Mouse (Mus musculus): Measurements from ENCODE around the gene Tex45.

Tex45 gene

DNA sequence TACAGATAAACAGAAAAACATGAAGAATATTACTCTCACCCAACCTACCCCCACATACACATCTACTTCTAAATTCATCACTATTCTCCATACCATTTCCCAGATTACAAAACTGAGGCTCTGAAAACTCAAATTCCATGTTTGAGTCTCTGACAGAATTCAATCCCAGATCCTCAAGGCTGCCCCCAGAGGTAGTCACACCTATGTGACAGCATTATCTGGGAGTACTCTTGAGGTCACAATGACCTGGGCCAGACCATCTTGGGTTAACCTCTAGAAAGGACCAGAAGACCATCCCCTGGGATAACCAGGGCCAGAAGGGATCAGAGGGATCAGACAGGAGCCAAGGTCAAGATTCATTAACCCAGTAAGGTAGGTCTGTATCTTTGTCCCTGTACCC lies at the start of gene Tex45:
Tex45 (plus strand) TSS at position 301 of the 400 bp plus-strand sequence.
- no peak for DNase-seq

DNA sequence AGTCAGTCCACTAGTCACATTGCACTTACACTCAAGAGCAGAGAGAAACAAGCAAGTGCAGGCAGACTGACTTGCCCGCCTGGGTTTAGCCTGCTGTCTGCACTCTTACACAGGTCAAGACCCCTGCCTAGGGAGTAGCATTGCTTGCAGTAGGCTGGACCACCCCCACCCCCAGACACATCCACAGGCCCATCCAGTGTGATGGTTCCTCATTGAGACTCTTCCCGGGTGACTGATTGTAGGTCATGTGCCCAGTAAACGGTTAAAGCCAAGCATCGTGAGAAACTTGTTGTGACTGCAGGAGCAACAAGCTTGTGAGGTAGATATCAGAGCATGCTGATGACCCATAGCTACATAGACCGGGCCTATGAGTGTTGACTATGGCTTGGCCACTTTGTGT lies 49.2 kb upstream of the Tex45 start:
- no peak for DNase-seq

DNA sequence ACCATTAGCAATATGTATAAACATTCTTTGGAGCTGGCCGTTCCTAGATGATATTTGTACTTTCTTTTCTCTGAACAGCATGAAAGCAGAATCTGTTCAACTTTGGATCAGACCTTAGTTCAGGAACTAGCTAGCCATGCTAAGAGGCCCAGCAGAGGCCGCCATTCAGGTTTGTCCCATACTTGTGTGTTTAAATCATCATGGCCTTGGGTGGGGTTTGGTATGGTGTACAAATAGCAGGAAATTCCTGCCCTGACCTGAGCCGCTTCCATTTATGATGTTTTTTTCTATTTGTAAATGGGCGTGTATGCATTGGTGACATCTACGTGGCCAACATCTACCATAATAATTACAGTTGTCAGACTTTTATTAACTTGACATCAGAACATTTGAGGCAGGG lies 45.4 kb upstream of the Tex45 start:
- DNase-seq, result no peak

DNA sequence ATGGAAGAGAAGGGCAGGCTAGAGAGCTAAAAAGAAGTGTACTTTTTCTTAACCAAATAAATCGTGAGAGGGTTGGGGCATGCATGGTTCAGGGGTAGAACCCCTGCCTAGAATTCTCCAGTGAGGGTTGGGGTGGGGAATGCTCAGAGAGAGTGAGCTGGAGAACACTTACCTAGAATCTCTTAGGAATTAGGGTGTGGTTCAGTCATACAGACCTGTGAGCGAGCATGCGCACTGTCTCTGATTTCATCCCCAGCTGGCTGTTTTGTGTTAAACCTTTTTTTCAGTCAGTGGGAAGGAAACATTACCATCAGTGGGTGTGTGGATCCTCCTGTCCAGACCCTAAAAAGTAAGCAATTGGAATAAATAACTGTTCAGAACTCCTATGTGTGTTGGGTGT lies 44.5 kb upstream of the Tex45 start:
- no peak for DNase-seq

DNA sequence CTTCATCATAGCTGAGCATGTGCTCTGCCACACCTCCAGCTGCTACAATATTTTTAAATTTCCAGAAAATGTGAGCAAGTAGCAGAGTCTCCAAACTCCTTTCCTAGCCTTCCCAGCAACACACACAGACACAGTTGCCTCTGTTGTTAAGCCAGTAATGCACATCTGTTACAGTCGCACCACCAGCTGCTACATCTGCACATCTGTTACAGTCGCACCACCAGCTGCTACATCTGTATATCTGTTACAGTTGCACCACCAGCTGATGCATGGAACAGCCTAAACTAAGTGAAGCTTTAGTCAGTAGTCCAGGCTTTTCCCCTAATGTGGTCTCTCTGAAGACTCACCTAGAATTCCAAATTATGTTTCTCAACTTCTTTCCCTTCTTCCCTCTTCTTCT lies 42.2 kb upstream of the Tex45 start:
- no peak for DNase-seq

DNA sequence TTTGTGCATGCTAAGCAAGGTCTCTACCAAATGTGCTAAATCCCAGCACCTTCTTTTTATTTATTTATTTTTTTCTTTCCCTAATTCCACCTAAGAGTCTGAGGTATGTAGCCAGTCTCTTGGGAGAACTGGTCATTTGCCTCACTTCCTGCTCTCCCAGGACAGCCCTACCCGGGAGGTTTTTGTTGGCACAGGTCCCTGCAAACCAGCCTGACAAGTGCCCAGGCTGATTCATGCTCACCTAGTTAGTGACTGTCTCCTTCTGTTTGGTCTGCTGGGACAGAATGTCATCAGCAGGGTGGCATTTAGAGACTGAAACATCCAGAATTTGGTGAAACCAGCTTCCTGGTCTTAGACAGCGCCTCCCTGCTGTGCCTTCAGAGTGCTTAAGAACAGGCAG lies 40.7 kb upstream of the Tex45 start:
- peak; percentile 55 to 61 for DNase-seq

DNA sequence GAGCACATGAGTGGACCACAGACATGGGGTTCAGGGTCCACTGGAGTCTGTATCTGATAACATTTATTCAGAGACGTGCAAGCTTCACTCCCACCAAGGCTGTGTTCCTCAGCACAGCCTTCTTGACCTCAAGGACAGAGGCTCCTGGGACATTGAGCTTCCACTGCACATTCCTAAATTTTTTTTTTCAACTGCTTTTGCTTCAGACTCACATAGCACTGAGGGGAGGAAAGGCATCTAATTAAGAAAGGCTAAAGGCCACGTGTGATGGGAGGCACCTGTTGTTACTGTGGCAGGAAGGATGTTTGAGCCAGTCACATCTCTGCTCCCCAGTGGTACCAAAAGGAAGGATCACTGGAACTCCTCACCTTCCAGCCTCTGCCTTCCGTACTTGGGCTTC lies 39.5 kb upstream of the Tex45 start:
- DNase-seq, result no peak

DNA sequence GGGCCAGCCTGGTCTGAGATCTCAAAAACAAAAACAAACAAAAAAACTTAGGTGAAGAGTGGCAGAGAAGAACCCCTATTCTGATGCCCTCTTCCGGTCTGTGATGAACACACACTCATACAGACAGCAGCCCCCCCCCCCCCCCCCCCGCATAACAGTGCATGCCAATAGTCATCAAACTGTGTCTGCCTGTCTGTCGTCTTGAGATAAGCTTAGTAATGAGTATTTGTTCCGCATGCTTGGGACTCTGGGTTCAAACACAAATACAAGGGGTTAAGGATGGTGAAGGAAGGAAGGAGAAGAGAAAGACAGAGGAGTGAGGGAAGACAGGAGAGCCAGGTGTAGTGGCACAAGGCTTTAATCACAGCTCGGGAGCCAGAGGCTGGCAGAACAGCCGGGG lies 34.2 kb upstream of the Tex45 start:
- DNase-seq, result no peak

DNA sequence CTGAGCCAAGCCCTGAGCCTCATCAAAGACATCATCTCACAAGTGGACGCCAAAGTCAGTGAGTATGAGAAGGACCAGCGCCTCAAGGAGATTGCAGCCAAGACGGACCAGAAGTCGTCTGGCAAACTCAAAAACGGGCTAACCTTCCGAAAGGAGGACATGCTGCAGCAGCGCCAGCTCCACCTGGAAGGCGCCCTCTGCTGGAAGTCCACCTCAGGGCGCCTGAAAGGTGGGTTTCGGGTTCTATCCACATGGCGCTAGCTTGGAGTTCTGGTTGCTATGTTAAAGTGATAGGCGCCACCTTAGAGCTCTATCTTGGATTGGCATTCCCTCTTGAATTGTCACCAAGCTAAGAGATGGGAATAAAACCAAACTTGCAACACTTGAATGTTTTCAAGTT lies 31.2 kb upstream of the Tex45 start:
- DNase-seq, result peak in 1 of 2 experiments; percentile 31

DNA sequence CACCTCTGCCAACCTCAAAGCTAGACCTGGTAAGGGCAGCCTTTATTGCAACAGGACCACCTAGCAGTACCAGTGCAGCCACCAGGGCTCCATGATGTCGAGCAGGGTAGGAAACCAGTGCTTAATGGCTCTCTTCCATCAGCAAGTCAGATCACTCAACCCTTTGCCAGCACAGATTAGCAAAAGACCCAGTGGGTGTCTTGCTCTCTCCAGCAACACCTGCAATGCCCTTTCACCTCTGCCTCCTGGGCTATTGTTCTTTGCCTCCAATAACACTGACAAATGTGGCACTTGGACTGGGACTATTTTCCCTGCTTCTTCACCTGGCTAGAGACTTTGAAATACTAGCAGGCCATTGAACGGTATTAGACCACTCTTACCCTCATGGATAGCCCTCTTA lies 21.4 kb upstream of the Tex45 start:
- no peak for DNase-seq

DNA sequence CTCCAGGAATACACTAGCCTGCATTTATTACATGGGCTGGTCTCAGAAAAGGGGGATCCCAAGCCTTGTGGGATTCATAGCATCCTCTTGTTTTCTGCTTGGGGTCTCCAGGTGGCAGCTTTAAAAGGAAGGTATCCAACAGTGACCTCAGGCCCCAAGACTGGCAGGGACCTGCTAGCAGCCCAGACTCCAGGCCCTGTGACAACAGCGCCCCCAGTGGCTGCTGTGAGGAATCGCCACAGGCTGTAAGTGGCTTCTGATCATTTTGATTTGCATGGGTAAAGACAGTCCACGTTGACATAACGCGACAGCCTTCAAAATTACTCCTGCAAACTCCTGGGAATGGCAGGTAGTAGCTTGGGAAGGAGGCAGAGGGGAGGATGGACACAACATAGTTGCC lies 20.0 kb upstream of the Tex45 start:
- DNase-seq, result peak; percentile 76 to 84

DNA sequence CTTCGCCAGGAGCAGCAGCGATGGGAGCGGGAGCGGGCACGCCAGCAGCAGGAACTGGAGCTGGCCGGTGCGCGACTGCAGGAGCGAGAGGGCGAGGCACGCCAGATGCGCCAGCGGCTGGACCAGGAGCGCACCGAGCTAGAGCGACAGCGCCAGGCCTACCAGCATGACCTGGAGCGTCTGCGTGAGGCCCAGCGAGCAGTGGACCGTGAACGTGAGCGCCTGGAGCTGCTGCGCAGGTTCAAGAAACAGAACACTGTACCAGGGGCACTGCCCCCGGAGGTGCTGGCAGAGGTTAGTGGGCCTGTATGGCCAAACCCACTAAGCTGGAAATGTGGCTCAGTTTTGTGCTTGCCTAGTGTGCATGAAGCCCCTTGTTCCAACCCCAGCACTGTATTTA lies 18.7 kb upstream of the Tex45 start:
- no peak for DNase-seq

DNA sequence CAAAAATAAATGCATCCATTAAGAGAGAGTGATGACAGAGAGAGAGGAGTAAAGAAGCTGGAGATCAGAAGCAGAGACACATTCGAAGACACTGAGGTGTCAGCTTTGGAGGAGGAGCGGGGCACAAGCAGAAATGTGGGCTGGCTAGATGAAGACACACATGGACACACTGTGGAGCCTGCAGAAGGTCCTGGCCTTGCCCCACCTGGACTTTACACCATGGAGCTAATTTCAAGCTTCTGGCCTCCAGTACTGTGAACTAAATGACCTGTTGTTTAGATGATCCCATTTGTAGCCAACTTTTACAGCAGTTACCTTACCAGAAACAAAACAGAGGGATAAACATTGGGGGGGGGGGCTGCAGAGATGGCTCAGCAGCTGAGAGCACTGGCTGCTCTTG lies 7.4 kb upstream of the Tex45 start:
- DNase-seq, result no peak

DNA sequence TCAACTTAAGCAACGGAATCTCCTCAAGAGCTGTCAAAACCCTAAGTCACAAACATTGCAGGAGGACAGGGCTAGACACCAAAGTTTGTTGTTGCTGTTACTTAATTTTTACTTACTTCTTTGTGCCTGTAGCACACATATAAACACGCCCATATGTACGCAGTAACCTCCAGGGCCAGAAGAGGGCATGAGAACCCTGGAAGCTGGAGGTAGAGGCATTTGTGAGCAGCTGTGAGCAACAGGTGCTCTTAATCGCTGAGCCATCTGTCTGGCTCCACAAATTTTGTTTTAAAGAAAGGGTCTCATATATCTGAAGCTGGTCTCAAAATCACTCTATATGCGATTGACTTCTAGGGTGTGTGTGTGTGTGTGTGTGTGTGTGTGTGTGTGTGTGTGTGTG lies 6.4 kb upstream of the Tex45 start:
- DNase-seq, result peak; percentile 50 to 75

DNA sequence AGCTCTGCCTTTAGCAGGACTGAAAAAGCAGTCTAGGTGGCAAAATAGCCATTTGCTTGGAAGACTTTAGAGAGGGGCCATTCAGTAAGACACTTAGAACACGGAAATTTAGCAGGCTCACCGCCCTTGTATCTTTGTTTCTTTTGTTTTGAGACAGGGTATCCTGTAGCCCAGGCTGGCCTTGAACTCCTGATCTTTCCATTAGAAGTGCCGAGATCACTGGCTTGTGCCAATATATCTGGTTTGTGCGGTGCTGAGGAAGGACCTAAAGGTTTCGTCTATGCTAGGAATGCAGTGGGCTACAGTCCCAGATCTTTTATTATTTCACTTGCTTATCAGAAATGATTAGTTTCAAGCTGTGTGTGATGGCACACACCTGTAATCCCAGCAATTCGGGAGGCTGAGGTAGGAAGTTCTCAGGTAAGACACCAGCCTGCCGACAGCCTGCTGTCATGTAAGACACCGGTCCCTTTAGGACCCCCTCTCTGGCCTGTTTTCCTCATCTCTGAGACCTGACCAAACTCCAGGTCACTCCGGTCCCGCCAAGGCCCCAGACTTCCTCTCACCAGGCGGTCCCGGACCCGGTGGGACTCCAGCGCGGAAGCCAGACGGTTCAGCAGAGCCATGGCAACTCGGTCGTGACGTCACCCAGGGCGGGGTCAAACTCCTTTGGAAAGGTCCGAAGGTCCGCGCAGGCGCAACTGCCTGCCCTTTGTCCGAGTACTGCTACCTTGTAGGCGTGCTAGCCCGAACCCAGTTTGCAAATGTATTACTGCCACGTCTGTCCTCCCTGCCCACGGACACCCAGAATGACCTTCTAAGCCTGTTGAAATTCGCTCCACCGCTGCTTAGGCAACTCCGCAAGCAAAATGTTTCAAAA lies 3.4 kb upstream of the Tex45 start, which contains the start of gene Pex11g:
Pex11g (minus strand) TSS at position 675 of the 880 bp plus-strand sequence.
- peak; percentile 99 for DNase-seq

DNA sequence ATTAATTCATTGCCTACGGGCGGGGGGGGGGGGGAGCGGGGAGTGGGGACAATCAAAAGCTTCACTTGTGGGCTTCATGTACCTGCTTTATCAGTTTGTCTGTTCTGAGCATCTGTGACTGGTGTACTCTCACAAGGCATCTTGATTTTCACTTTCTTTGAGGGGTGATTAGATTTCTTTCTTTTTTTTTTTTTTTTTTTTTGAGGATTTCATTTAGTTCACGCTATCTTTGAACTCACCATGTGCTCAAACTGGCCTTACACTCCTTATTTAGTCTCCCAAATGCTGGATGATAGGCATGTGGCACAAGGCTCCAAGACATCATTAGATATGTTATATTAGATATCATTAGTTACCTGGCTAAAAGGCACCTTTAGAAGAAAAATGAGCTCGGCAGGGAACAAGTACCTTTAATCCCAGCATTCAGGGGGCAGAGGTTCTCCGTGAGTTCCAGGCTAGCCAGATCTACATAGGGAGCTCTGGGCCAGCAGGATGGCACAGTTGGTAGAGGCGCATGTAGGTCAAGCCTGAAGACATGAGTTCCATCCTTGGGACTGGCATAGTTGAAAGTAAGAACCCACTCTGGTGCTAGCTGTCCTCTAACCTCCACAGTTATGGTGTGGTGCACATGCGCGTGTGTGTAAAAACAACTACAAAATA lies 2.6 kb upstream of the Tex45 start:
- DNase-seq, result no peak

DNA sequence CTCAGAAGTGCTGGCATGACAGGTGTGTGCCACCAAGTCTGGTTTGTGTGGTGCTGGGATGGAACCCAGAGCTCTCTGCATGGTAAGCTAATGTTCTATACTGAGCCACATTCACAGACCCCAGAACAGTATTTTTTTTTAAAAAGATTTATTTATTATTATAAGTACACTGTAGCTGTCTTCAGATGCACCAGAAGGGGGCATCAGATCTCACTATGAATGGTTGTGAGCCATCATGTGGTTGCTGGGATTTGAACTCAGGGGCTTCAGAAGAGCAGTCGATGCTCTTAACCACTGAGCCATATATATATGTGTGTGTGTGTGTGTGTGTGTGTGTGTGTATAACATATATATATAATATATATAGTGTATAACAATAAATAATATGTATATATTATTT lies 1.8 kb upstream of the Tex45 start:
- no peak for DNase-seq

DNA sequence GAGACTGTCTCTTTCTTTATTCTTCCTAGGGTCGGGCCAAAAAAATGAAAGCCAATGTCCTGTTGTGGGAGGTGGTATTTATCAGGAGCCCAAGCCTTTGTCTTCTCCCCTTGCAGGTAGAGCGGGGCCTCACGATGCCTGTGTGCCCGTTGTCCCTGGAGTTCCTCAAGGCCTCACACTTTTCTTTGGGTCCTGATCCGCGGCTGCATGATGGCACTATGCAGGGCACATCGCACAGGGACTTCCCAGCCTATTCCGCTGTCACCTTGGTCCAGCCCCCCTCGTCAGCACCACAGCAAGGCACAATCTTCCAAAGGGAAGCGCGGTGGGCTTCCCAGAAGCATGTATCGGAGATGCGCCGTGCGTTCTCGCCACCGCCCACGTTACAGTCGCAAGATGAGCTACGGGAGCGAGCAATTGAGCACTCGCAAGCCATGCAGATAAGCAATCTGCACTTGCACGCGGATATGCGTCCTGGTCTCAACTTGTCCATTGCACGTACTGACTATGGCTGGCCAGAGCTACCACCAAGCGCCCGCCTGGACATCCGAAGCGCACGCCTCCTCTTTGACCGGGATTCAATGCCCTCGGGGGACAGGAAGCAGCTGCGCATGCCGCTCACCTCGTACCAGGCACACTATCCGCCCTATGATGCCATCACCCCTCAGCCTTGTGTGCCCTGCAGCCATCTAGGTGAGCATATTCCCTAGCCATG lies 5.2 kb downstream of the Tex45 start:
- no peak for DNase-seq

DNA sequence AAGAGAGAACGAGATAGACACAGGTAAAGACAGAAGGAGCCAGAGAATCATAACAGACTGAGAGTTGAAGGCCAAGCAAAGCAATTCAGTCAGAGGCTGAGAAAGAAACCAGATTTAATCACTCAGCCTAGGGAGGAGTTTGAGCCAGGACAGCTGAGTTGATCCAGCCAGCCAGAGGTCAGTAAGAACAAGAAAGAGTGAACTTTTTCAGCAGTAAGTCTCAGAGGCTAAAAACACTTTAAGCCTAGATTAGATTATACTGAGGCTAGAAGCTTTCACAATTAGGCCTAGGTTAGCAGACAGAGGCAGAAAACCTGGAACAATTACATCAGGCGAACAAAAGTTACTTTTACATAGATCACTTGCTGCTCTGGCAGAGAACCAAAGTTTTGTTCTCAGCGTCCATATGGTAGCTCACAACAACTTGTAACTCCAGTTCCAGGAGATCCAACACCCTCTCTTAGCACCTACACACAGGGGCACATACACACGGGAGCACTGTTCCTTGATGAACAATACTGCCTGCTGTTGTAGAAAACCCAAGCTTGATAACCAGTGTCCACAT lies 9.6 kb downstream of the Tex45 start:
- no peak for DNase-seq

DNA sequence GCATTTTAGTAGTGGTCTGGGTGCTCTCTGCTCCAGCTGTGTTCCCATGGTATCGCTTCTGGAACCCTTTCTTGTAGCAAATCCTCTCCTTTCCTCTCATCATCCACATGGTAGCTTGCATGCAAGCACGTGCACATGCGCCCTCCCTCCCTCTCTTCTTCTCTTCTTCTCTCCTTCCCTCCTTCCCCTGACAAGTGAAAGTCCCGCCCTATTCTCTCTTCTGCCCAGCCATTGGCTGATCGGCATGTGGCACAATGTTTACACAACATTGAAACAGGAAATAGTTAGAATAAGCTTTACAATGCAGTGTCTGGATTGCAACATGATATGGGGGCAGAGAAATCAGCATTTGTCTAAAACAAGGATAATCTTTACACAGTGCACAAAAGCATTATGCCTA lies 10.9 kb downstream of the Tex45 start:
- DNase-seq, result no peak

DNA sequence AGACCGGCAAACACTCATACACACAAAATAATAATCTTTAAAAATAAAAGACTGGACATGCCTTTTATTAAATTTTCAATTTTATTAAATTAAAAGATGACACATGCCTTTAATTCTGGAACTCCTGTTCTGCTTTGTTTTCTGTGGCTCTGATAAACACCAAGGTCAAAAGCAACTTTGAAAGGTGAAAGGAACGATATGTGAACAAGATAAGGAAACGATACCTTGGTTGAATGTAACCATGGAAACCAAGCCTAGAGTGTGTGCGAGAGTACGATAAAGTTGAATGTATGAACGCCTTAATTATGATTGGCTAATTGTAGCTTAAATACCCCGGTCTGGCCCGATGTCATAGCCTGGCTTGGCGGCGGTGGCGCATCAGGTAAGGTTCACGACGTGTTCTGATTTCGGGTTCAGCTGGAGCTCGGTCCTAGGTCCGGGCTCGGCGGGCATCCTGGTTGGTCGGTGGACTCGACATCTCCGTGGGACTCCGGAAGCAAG lies 11.6 kb downstream of the Tex45 start:
- no peak for DNase-seq

DNA sequence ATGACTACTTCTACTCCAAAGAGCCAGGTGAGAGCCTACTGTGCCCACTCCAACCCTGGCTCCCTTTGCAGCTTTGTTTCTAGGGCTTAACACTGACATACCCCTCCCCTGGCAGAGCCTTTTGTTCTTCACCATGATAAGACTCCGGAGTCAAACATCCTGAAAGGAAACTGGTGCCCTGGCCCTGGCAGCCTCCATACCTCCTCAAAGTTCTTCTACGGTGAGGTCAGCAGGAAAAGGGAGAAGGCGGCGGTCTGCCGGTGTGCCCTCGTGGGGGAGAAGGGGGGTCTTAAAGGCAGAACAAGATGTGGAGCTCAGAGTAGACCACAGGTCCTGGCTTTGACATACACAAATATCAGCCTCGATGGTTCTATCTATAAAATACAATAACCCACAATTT lies 12.9 kb downstream of the Tex45 start:
- DNase-seq, result no peak

DNA sequence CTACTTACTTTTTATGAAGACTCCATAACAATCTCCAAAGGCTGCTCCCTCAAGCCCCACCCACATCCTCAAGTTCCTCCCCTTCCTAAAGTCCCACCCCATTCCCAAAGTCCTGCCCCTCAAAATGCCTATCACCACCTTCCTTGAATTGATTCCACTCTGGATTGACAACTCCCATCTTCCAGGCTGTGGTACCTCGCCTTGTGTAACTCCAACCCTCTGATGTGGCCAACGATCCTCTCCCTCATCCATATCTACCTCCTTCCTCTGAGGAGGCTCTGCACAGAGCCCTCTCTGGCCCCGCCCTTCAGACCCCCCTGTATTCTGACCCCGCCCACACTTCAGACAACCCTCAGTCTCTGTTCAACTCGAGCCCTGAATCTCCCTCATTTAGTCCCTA lies 14.5 kb downstream of the Tex45 start:
- no peak for DNase-seq
